Mouse (Mus musculus) hindbrain, embryonic 11.5 days (tissue): ENCODE results near the gene Nudt2. TPM values are rescaled to one million over a fixed set of nuclear protein-coding genes. Genes with fewer than 3 reads are reported as not detected.

Experiments used
- ATAC-seq: fragments of 200-750 bp; cut with Nextera tagmentation; 2 replicates; pipeline ENCODE4 v1.8.0; 2017; ENCODE audit warnings: mild to moderate bottlenecking, moderate TSS enrichment, moderate library complexity; ENCODE audit not compliant: low FRiP score
- DNase-seq: peaks from one replicate; pipeline ENCODE4 v3.0.0-alpha.2; 2015; ENCODE audit warnings: low spot score
- H3K27ac ChIP-seq: fragments of 300-500 bp; sonication (generic); 2 replicates; pipeline ENCODE4 v1.5.1; 2014; ENCODE audit warnings: mild to moderate bottlenecking, low read depth, low read length
- H3K27me3 ChIP-seq: fragments of 300-500 bp; sonication (generic); 2 replicates; pipeline ENCODE4 v1.6.1; 2014; ENCODE audit warnings: mild to moderate bottlenecking, low read length, moderate library complexity, mixed read lengths; ENCODE audit not compliant: control insufficient read depth, insufficient read depth
- H3K36me3 ChIP-seq: fragments of 300-500 bp; sonication (generic); 2 replicates; pipeline ENCODE4 v1.6.1; 2014; ENCODE audit warnings: mild to moderate bottlenecking, low read length, moderate library complexity, mixed read lengths; ENCODE audit not compliant: control insufficient read depth, insufficient read depth
- H3K4me1 ChIP-seq: fragments of 300-500 bp; sonication (generic); replicated peaks from 2 replicates; pipeline ENCODE4 v1.6.1; 2014; ENCODE audit warnings: low read length, mixed read lengths; ENCODE audit not compliant: control insufficient read depth, insufficient read depth
- H3K4me2 ChIP-seq: fragments of 300-500 bp; sonication (generic); replicated peaks from 2 replicates; pipeline ENCODE4 v1.6.1; 2014; ENCODE audit warnings: mild to moderate bottlenecking, low read depth, low read length
- H3K4me3 ChIP-seq: fragments of 300-500 bp; sonication (generic); 2 replicates; pipeline ENCODE4 v1.5.1; 2014; ENCODE audit warnings: low read depth, low read length
- H3K9ac ChIP-seq: fragments of 300-500 bp; sonication (generic); 2 replicates; pipeline ENCODE4 v1.6.1; 2014; ENCODE audit warnings: low read depth, low read length
- H3K9me3 ChIP-seq: fragments of 300-500 bp; sonication (generic); 2 replicates; pipeline ENCODE4 v1.6.1; 2016; ENCODE audit warnings: low read length; ENCODE audit not compliant: control insufficient read depth
- WGBS: fragments of 180-500 bp; shearing (Covaris S2); extraction: QIAGEN DNeasy Blood & Tissue Kit; methylation state at CpG from one replicate; pipeline ENCODE4 v1.1.7; 2014; 5-methylcytosine and 5-hydroxymethylcytosine counted together
- polyA plus RNA-seq: library from polyadenylated mRNA; unstranded; fragments of >200 nt; fragmentation: Nextera tagmentation; extraction: Ambion mirVana; gene quantifications from 2 replicates; pipeline ENCODE4 v1.2.1, GENCODE M21; 2014

The Nudt2 gene
- polyA plus RNA-seq, 1 experiment from 2014 or later, result 70.3 TPM

GRCm38 (mm10) chr4:41497995-41498845 is 33.3 kb downstream of the Nudt2 start:
- Histone ChIP-seq H3K4me1 (peaks cover 10% of the 10 kb centered on the region), H3K9ac (peak overlapping the region; percentile 27; the same call in 1 of the 2 replicates), H3K4me2 (peak overlapping the region; percentile 57), H3K36me3 (no peaks in the 10 kb centered on the region), H3K27me3 (peaks cover 56% of the 10 kb centered on the region), H3K9me3 (no peaks in the 10 kb centered on the region), H3K4me3 (peak overlapping the region; percentile 32), H3K27ac (no peak overlapping the region)
- DNase-seq (peak; percentile 65), ATAC-seq (peak; percentile 47; the same call in 1 of the 2 replicates)
- 6% methylated on average over 72 of the region's 72 CpGs for WGBS

GRCm38 (mm10) chr4:41498921-41499391 is 34.0 kb downstream of the Nudt2 start:
- DNase-seq, result no peak
- peak overlapping the region; percentile 57 for H3K4me2 ChIP-seq
- peak overlapping the region; percentile 17; the same call in 1 of the 2 replicates for H3K9ac ChIP-seq
- H3K27ac ChIP-seq, result no peak overlapping the region
- H3K9me3 ChIP-seq, result no peaks in the 10 kb centered on the region
- WGBS, result 1% methylated on average over 43 of the region's 43 CpGs
- peaks cover 10% of the 10 kb centered on the region for H3K4me1 ChIP-seq
- H3K27me3 ChIP-seq, result peaks cover 56% of the 10 kb centered on the region
- H3K36me3 ChIP-seq, result no peaks in the 10 kb centered on the region
- H3K4me3 ChIP-seq, result peak overlapping the region; percentile 32
- ATAC-seq, result no peak

- 56% methylated on average over 8 of the region's 8 CpGs for WGBS
- ATAC-seq, result no peak
Measured at GRCm38 (mm10) chr4:41499619-41500018, 34.7 kb downstream of the Nudt2 start.

GRCm38 (mm10) chr4:41500787-41501186 is 35.8 kb downstream of the Nudt2 start:
- no peaks in the 10 kb centered on the region for H3K36me3 ChIP-seq
- H3K4me2 ChIP-seq, result no peak overlapping the region
- no peak overlapping the region for H3K9ac ChIP-seq
- DNase-seq, result no peak
- 71% methylated on average over 4 of the region's 4 CpGs for WGBS
- no peak overlapping the region for H3K27ac ChIP-seq
- peaks cover 56% of the 10 kb centered on the region for H3K27me3 ChIP-seq
- ATAC-seq, result no peak
- no peak overlapping the region for H3K4me3 ChIP-seq
- peaks cover 10% of the 10 kb centered on the region for H3K4me1 ChIP-seq
- no peaks in the 10 kb centered on the region for H3K9me3 ChIP-seq

More at GRCm38 (mm10) chr4:41499619-41500018, 34.7 kb downstream of the Nudt2 start:
- Histone ChIP-seq H3K36me3 (no peaks in the 10 kb centered on the region), H3K27me3 (peaks cover 56% of the 10 kb centered on the region), H3K9me3 (no peaks in the 10 kb centered on the region), H3K4me3 (no peak overlapping the region), H3K9ac (no peak overlapping the region), H3K27ac (no peak overlapping the region), H3K4me2 (no peak overlapping the region), H3K4me1 (peaks cover 10% of the 10 kb centered on the region)
- no peak for DNase-seq

- H3K4me2 ChIP-seq, result peak overlapping the region; percentile 64
- no peaks in the 10 kb centered on the region for H3K36me3 ChIP-seq
- no peak overlapping the region for H3K27ac ChIP-seq
- ATAC-seq (peak; percentile 69), DNase-seq (no peak)
- 10% methylated on average over 20 of the region's 20 CpGs for WGBS
- peak overlapping the region; percentile 47 for H3K9ac ChIP-seq
- peaks cover 12% of the 10 kb centered on the region for H3K4me1 ChIP-seq
- peaks cover 47% of the 10 kb centered on the region for H3K27me3 ChIP-seq
- H3K9me3 ChIP-seq, result no peaks in the 10 kb centered on the region
- peak overlapping the region; percentile 42 for H3K4me3 ChIP-seq
Measured at GRCm38 (mm10) chr4:41502171-41502940, 37.4 kb downstream of the Nudt2 start.

GRCm38 (mm10) chr4:41502986-41503412 is 38.0 kb downstream of the Nudt2 start, which contains the start of gene AI464131:
Gene AI464131 (minus strand): TSS chr4:41503076.
- peak within 1 kb of the TSS; percentile 64 for H3K4me2 ChIP-seq
- ATAC-seq, result peak; percentile 92
- H3K9ac ChIP-seq, result peak within 1 kb of the TSS; percentile 47
- H3K27ac ChIP-seq, result no peak within 1 kb of the TSS
- no peaks in the 10 kb centered on the region for H3K9me3 ChIP-seq
- H3K36me3 ChIP-seq, result no peaks in the 10 kb centered on the region
- WGBS, result under 1% methylated on average over 18 of the region's 18 CpGs
- H3K4me3 ChIP-seq, result peak within 1 kb of the TSS; percentile 42
- peak; percentile 98 for DNase-seq
- peaks cover 13% of the 10 kb centered on the region for H3K4me1 ChIP-seq
- H3K27me3 ChIP-seq, result peaks cover 41% of the 10 kb centered on the region

- 76% methylated on average over 5 of the region's 5 CpGs for WGBS
- no peak for ATAC-seq
- Histone ChIP-seq H3K9me3 (no peaks in the 10 kb centered on the region), H3K36me3 (no peaks in the 10 kb centered on the region), H3K27ac (no peak overlapping the region), H3K4me1 (peaks cover 5% of the 10 kb centered on the region; the same call in 1 of the 2 replicates), H3K9ac (no peak overlapping the region), H3K4me3 (no peak overlapping the region), H3K27me3 (peaks cover 32% of the 10 kb centered on the region), H3K4me2 (no peak overlapping the region)
- DNase-seq, result no peak
Measured at GRCm38 (mm10) chr4:41504325-41504724, 39.4 kb downstream of the Nudt2 start.

- no peak overlapping the region for H3K4me2 ChIP-seq
- ATAC-seq (no peak), DNase-seq (no peak)
- H3K9me3 ChIP-seq, result no peaks in the 10 kb centered on the region
- no peaks in the 10 kb centered on the region for H3K36me3 ChIP-seq
- H3K4me3 ChIP-seq, result no peak overlapping the region
- no peak overlapping the region for H3K9ac ChIP-seq
- H3K4me1 ChIP-seq, result peaks cover 5% of the 10 kb centered on the region; the same call in 1 of the 2 replicates
- H3K27ac ChIP-seq, result no peak overlapping the region
- 51% methylated on average over 11 of the region's 11 CpGs for WGBS
- H3K27me3 ChIP-seq, result peaks cover 24% of the 10 kb centered on the region
Measured at GRCm38 (mm10) chr4:41505131-41505551, 40.2 kb downstream of the Nudt2 start.
